Mouse (Mus musculus): ENCODE results near the gene Map4k2.
A peak's percentile ranks its signal among the peaks of the same experiment; 100 is the strongest.

Map4k2 gene

DNA sequence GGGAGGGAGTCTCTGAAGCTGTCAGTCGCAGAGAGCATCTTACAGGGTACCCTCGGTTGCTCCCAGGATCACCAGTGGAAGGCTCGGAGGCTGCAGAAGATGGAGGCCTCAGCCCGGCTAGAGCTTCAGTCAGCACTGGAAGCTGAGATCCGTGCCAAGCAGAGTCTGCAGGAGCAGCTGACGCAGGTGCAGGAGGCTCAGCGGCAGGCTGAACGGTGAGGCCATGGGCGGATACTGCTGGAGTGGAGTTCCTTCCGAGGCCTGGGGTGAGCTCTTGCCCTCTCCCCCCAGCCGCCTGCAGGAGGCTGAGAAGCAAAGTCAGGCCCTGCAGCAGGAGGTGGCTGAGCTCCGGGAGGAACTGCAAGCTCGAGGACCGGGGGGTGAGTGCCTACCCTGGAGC lies 25.4 kb upstream of the Map4k2 start:
- DNase-seq (ENCODE audit: low spot score in 2 of 2): no peak

DNA sequence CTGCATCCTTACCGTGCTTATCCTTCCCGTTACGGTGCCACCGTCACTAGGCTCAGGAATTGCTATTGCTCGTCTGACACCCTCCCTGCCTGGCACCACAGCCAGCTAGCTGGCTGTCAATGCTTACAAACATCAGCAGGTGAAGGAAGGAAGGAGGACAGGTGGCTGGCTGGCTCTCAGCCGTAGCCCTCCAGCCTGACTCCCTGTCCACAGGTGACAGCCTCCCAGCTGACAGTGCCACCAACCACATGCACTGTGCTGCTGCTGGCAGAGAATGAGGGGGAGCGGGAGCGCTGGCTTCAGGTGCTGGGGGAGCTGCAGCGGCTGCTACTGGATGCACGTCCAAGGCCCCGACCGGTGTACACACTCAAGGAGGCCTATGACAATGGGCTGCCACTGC lies 22.8 kb upstream of the Map4k2 start:
- no peak for DNase-seq (ENCODE audit: low spot score in 2 of 2)

DNA sequence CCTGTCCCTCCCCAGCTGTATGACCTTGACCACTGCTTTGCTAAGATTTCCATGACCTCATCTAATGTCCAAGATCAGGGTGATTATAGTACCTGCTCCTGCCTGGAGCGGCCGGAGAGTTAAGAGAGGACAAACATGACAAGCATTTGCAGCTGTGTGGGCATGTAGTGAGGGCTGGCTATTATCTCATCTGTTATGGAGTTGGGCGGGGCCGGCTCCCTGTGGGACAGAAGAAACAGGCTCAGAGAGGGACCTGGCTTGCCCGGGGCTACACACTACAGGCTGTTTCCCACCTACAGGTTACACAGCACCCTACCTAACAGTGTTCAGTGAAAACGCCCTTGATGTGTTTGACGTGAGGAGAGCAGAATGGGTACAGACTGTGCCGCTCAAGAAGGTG lies 19.6 kb upstream of the Map4k2 start:
- no peak for DNase-seq (ENCODE audit: low spot score in 2 of 2)

DNA sequence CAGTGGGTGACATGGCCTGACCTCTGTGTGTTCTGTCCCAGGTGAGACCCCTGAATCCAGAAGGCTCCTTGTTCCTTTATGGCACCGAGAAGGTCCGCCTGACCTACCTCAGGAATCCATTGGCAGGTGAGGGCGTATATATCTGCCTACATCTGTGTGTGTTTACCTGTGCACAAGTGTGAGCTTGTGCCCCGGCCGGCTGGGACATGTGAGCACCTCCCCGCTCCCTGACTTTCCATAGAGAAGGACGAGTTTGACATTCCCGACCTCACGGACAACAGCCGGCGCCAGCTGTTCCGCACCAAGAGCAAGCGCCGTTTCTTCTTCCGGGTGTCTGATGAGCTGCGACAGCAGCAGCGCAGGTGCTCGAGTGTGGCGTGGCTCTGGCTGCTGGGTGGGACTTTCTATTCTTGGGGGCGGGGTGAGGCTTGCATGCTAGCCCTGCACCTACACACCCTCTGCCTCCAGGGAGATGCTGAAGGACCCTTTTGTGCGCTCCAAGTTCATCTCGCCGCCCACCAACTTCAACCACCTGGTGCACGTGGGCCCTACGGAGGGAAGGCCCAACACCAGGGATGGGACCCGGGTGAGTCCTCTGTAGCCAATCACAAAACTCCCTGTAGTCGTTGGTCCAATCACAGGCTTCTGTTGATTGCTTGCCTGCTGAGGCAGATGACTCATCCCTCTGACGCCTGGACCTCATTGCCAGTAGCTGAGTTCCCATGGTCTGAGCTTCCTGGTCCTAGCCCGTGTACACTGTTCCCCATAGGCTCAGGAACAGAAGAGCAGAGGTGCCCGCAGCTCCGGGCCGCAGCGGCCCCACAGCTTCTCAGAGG lies 18.9 kb upstream of the Map4k2 start:
- DNase-seq (ENCODE audit: low spot score in 2 of 2): no peak

DNA sequence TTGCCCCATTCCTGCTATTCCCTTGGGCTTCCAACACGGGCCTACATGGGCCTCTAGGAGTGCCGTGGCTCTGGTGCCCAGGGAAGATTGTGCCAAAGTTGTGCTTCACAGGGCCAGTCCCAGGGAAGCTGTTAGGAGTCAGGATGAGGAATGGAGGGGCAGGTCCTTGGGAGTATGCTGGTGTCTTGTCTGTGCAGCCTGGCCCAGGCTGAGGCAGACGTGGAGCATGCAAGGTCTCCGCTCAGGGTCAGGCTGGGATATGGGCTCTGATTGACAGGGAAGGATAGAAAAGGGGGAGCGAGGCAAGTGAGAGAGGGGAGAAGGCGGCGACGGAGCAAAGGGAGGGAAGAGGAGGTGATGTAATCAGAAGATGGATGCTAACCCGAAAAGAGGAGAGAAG lies 16.2 kb upstream of the Map4k2 start:
- DNase-seq (ENCODE audit: low spot score in 2 of 2): no peak

DNA sequence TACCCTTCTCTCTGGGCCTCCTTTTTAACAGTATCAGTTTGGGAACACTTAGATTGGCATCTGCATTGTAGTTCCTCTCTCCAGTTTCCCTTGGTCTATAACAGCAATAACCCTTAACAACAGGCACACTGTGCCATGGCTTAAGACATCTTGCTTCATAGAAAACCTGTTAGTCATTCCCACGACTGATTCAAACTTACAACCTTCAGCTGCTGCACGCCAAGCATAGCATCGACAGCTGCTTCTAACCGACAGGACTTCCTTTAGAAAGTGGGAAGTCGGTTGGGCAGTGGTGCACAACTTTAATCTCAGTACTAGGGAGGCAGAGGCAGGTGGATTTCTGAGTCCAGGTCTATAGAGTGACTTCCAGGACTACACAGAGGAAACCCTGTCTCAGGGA lies 9.8 kb upstream of the Map4k2 start:
- no peak for DNase-seq (ENCODE audit: low spot score in 2 of 2)

DNA sequence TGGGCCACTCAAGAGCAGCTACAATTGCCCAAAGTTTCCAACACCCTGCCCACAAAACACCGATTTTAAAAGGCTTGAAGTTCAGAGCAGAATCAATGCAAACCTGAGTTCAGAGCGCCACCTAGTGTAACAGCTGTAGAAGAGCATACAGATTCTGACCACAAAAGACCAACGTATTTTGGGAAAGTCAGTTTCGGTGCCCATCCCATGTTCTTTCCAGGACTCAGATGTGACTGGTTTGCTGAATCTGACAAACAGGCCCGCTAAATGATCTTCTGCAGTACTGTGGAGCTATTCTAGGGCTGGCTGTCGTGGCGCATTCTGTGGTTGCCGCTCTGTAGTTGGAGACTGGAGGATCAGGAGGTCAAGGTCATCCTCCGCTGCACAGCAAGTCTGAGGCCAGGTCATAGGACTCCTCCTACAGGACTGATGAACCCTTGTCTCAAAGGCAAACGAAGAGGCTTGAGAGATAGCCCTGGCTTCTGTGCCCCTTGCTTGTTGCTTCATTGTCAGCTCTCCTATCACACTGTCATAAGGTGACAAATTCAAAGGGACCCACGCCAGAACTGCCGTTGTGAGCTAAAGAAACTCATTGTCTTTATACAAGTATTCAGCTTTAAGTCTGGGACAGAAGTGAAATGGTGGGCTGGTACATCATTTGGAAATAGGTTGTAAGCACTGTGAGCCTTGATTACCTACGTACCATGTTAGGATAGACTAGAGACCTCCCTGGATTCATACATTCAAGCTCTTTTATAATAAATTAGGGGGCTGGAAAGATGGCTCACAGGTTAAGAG lies 9.0 kb upstream of the Map4k2 start:
- DNase-seq (ENCODE audit: low spot score in 2 of 2): peak; percentile 66

DNA sequence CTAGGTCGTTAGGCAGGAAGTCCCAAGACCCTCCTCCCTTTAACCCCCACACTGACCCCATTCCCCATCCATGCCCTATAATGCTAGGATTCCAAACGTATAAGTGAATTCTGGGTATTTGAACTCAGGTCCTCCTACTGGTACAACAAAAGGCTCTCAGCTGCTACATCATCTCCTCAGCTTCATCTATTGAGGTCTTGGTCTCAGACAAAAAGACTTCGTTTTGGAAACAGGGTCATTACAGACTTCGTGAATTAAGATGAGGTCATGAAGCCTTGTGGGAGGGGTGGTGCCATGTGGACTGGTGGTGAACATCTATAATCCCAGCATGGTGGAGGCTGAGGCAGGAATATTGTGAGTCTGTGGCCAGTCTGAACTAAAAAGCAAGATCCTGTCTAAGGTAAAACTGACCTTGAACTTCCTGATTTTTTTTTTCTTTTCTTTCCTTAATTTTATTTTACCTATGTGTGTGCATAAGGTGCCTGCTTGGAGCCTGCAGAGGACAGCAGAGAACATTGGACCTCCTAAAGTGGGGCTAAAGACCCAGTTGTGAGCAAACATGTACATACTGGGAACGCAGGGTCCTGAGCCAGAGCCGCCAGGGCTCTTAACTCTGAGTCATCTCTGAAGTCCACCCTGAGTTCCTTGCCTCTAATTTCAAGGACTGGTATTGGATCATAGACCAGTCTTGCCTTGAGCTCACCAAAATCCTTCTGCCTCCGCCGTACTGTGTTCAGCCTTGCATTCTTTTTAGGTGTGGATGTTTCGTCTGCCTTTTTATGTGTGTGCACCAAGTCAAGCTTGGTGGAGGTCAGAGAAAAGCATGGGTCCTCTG lies 7.0 kb upstream of the Map4k2 start:
- no peak for DNase-seq (ENCODE audit: low spot score in 2 of 2)

DNA sequence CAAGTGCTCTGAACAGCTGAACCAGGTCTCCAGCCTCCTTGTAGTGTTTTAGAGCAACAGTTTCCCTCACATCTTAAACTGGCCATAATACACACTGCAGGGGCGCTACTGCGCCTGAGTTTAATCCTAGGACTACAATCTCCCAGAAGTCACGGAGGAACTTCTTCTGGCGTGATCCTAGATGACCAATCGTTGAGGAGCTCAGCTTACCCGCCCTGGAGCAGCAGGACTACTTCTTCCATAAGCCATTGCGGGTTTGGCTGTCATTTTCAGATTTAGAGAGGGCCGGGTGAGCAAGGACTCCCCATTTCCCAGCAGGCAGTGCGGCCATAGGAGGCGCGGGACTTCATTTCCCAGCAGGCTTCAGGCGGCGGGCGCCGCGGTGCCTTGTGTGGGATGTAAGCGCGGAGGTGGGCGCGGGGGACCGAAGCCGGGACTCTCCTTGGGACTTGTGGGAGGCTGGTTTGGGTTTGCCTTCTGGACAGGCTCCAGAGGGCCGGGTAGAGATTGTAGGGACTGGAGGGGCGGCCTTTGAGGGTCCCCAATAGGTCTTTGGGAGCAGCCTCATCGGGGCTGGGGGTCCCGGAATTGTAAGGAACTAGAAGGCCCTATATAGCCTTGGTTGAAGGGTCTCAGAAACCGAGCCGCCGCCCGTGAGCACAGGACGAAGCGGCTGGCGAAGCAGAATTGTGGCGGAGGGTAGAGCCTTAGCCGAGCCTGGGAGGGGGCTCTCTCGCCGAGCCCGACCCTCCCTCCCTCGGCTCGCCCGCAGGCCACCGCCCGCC lies 6.1 kb upstream of the Map4k2 start, which contains the start of gene Men1:
Gene Men1, plus strand, starts transcription at position 307 of the 785 bp plus-strand sequence.
- DNase-seq (ENCODE audit: low spot score in 2 of 2): peak; percentile 93 to 95

DNA sequence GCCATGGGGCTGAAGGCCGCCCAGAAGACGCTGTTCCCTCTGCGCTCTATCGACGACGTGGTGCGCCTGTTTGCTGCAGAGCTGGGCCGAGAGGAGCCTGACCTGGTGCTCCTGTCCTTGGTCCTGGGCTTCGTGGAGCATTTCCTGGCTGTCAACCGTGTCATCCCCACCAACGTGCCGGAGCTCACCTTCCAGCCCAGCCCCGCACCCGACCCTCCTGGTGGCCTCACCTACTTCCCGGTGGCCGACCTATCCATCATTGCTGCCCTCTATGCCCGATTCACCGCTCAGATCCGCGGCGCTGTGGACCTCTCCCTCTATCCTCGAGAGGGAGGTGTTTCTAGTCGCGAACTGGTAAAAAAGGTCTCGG lies 5.5 kb upstream of the Map4k2 start:
- peak; percentile 24 to 34 for DNase-seq (ENCODE audit: low spot score in 2 of 2)

DNA sequence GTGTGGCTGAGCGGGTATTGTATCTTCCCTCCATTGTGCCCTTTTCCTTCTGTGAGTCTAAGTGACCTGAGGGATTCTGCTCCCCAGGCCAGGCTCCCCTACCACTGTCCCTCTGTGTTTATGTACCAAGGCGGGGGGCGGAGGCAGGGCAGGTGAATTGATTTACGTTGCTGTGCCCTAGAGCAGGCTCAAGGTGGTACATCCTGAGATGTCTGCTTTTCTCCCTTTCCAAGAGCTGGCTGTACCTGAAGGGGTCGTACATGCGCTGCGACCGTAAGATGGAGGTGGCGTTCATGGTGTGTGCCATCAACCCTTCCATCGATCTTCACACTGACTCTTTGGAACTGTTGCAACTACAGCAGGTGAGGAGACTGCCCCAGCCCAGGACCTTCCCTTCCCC lies 4.0 kb upstream of the Map4k2 start:
- DNase-seq (ENCODE audit: low spot score in 2 of 2): no peak

DNA sequence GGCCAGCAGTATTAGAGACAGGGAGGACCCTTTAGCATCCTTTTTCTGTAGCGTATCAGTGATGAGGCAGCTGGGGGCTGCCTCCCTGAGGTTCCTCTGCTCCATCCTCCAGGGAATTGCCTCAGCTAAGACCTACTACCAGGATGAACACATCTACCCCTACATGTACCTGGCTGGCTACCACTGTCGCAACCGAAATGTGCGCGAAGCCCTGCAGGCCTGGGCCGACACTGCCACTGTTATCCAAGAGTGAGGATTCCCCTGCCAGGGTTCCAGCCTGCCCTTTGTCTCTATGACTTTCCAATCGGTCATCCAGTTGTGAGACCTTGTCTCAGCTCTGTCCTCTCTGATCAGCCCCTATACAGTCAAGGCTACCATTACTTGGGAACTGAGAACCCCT lies 2.8 kb upstream of the Map4k2 start:
- DNase-seq (ENCODE audit: low spot score in 2 of 2): no peak

DNA sequence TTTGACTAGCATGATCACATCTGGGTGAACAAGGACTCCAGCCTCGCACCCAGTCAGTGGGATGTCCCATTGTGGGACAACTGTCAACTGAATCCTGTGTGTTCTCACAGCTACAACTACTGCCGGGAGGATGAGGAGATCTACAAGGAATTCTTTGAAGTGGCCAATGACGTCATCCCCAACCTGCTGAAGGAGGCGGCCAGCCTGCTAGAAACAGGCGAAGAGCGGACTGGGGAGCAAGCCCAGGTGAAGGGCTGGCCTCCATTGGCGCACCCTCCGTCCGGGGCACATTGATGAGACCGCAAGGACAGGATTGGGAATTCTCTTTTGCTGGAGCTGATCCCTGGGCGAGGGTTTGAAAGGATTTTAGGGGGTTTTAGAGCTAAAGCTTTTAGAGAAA lies 2.2 kb upstream of the Map4k2 start:
- no peak for DNase-seq (ENCODE audit: low spot score in 2 of 2)

DNA sequence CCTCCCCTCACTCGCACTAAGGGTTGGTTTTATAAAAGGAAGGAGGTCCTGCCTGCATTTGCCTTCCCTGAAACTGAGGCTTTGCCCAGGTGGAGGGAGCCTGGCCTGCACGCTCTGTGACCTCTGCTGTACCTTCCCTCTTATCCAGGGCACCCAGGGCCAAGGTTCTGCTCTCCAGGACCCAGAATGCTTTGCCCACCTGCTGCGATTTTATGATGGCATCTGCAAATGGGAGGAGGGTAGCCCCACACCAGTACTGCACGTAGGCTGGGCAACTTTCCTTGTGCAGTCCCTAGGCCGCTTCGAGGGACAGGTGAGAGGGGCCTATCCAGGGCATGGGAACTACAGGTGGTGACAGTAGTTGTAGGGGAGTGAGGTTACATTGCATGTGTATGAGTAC lies 1.7 kb upstream of the Map4k2 start:
- DNase-seq (ENCODE audit: low spot score in 2 of 2): no peak

DNA sequence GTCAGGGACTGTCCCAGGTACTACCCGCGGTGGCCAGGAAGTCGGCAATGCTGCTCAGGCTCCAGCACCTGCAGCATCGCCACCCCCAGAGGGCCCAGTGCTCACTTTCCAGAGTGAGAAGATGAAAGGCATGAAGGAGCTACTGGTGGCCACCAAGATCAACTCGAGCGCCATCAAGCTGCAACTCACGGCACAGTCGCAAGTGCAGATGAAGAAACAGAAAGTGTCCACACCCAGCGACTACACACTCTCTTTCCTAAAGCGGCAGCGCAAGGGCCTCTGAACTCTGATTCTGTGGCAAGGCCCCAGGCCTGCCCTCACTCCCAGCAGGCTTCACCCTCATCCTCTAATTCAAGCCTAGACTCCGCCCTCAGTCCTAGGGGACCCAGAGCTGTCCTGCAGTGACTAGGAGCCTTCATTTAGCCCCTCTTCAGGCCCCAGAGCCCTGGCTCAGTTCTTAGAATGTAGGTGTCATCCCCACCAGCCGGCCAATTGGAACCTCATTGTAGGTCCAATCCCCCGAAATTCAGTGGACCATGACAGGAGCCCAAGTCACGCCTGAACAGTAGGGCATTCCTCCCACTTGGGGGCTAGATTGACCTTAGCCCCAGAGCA lies 938 bp upstream of the Map4k2 start:
- DNase-seq (ENCODE audit: low spot score in 2 of 2): peak; percentile 85 to 86

DNA sequence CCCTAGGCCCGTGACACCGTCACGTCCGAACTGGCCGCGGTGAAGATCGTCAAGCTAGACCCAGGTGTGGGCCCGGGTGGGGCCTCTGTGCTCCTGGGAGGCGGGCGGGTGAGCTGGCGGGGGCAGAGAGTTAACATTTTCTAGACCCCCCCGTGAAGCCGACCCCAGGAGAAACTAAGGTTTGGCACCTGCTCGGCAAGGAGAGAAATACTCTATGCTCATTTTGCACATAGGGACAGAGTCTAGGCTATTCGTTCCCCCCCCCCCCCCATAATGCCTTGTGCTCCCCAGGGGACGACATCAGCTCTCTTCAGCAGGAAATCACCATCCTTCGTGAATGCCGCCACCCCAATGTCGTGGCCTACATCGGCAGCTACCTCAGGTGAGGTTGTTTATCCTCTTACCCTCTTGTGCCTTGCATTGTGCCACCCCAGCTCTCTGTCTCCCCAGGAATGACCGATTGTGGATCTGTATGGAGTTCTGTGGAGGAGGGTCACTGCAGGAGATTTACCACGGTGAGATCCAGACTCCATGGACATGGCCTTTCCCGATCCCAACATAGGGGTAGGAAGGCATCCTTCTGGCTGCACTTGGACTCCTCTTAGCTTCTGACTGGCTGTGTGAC lies 630 bp downstream of the Map4k2 start:
- peak; percentile 48 to 65 for DNase-seq (ENCODE audit: low spot score in 2 of 2)

DNA sequence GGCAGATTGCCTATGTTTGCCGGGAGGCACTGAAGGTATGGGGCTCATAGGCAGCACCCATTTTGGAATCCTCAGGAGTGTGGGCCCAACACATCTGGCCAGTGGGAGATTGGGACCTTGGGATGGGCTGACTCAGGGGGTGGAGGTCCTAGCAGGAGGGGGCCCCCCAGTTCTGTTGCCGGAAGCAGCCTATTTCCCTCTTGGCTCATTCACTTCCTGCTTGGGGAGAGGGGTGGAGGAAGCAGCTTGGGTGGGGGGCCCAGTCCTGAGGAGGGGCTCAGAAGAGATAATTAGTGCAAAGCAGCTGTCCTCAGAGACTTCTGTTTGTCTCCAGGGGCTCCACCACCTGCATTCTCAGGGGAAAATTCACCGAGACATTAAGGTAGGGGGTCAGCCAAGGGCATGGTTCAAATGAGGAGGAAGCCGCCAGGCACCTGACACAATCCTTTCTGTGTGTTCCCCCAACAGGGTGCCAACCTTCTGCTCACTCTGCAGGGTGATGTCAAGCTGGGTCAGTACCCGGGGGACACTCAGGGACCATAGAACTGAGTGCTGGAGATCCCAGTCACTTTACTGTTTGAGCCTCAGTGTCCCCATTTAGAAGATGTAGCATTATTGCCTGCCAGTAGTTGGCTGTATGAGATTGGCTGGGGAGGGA lies 1.5 kb downstream of the Map4k2 start:
- peak; percentile 48 to 62 for DNase-seq (ENCODE audit: low spot score in 2 of 2)

DNA sequence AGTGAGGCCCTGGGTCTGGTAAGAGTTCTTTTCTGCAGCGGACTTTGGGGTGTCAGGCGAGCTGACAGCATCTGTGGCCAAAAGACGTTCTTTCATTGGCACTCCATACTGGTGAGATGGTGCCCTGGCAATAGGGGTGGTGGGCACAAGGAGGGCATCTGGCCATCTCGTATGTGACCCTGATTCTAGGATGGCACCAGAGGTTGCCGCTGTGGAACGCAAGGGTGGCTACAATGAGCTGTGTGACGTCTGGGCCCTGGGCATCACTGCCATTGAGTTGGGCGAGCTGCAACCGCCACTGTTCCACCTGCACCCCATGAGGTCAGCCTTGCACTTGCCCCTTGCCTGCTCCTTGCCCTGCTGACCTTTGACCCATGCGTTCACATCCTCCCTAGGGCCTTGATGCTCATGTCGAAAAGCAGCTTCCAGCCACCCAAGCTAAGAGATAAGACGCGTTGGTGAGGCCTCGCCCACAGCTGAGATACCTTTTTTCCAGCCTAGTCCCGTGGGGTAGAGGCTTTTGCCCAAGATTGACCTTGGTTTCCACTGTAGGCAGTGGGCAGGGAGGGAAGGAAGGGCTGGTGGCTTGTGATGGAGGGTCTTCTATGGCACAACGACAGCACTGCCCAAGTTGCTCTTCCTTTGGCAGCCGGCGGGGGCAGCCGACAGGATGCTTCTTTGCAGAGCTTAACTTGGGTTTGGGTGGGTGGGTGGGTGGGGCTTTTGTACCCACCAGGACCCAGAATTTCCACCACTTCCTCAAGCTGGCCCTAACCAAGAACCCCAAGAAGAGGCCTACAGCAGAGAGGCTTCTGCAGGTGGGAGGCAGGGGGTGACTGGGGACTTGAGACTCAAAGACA lies 2.4 kb downstream of the Map4k2 start:
- DNase-seq (ENCODE audit: low spot score in 2 of 2): no peak

DNA sequence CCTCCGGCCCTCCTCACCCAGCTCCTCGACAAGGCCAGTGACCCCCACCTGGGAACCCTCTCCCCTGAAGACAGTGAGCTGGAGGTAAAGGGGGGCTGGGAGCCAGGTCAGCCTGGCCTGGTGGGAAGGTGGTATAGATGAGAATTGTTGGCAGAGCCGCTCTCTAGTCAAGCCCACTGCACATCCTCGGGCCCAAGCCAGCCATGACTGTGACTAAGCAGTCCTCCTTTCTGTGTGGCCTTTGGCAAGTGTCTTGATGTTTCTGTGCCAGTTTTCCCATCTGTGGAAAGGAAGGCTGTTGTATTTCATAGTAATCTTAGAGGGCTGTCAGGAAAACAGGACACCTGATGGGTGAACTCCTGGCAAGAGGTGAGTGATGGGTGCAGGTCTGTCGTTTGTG lies 3.1 kb downstream of the Map4k2 start:
- DNase-seq (ENCODE audit: low spot score in 2 of 2): no peak
